25 mouse cellular contexts compared by ENCODE assay signal in genomic region chr6:103549929-103550328, GRCm38 (mm10). TPM values are rescaled to one million over a fixed set of nuclear protein-coding genes. Genes with fewer than 3 reads are reported as not detected.
"Had no signal": no experiment of that assay in that cellular context is flagged by ENCODE, and none has a peak within 500 bp of the region (broad histone marks: within the 10 kb centered on the region; RNA-seq: fewer than 3 reads in every experiment).

No protein-coding gene starts in this region.

- H3K27ac ChIP-seq: heart, adult 2 months; heart, embryonic 13.5 days; heart, embryonic 15.5 days; hindbrain, embryonic 13.5 days; hindbrain, embryonic 15.5 days; hindbrain, postnatal 0 days; layer of hippocampus, adult 2 months; left cerebral cortex, adult 2 months; limb, embryonic 13.5 days; limb, embryonic 15.5 days; liver, embryonic 12.5 days; liver, embryonic 14.5 days had no signal

- H3K27me3 ChIP-seq: heart, embryonic 13.5 days; heart, embryonic 15.5 days; hindbrain, embryonic 13.5 days; hindbrain, embryonic 15.5 days; limb, embryonic 13.5 days; limb, embryonic 15.5 days; liver, embryonic 12.5 days had no signal

- ATAC-seq: hindbrain, postnatal 0 days; intestine, embryonic 16.5 days; liver, embryonic 12.5 days had no signal

- H3K36me3 ChIP-seq: heart, embryonic 13.5 days; heart, embryonic 15.5 days; hindbrain, embryonic 13.5 days; hindbrain, embryonic 15.5 days; limb, embryonic 13.5 days; limb, embryonic 15.5 days; liver, embryonic 12.5 days had no signal

- H3K4me3 ChIP-seq: heart, adult 2 months; heart, embryonic 13.5 days; heart, embryonic 15.5 days; hindbrain, embryonic 13.5 days; hindbrain, embryonic 15.5 days; layer of hippocampus, adult 2 months; left cerebral cortex, adult 2 months; limb, embryonic 13.5 days; limb, embryonic 15.5 days; liver, embryonic 12.5 days had no signal

- DNase-seq: gastrocnemius, postnatal 25 days; heart, adult 11 months; heart, adult 2 months; heart, postnatal 14 days; heart, postnatal 36 days; kidney, adult 11 months; kidney, adult 8-10 months; kidney, postnatal 10 days; kidney, postnatal 25 days; kidney, postnatal 4 days; left cerebral cortex, postnatal 4 days had no signal

- H3K4me1 ChIP-seq: heart, embryonic 13.5 days; heart, embryonic 15.5 days; hindbrain, embryonic 15.5 days; limb, embryonic 13.5 days; limb, embryonic 15.5 days; liver, embryonic 12.5 days had no signal

RNA-seq across cellular contexts. Expression of gene Chl1, which starts 39.5 kb away (rescaled TPM):
- polyA plus RNA-seq: heart, postnatal 0 days; liver, adult 2 months had no signal
